Mouse (Mus musculus) myocyte (in vitro differentiated cells): ENCODE measurements around the gene Cfap20. TPM values are rescaled to one million over a fixed set of nuclear protein-coding genes. Genes with fewer than 3 reads are reported as not detected.
A peak's percentile ranks its signal among the peaks of the same experiment; 100 is the strongest.

Experiments used
- H3K27me3 ChIP-seq: one replicate; pipeline ENCODE4 v1.6.1; 2011; ENCODE audit not compliant: control insufficient read depth, insufficient read depth, insufficient read length
- H3K36me3 ChIP-seq: one replicate; pipeline ENCODE4 v1.6.1; 2011; ENCODE audit not compliant: control insufficient read depth, insufficient read depth
- H3K4me2 ChIP-seq: one replicate; pipeline ENCODE4 v1.6.1; 2011; ENCODE audit warnings: low read depth, control low read depth
- H3K4me3 ChIP-seq: one replicate; pipeline ENCODE4 v1.5.1; 2011; ENCODE audit warnings: mild to moderate bottlenecking, control low read depth, moderate library complexity
- H3K79me2 ChIP-seq: one replicate; pipeline ENCODE4 v1.6.1; 2011; ENCODE audit not compliant: control insufficient read depth, insufficient read depth
- H3ac ChIP-seq: one replicate; pipeline ENCODE4 v1.6.1; 2011; ENCODE audit not compliant: control insufficient read depth, insufficient read length
- CEBPB ChIP-seq: IDR thresholded peaks from 2 replicates; pipeline ENCODE4 v1.6.1; 2011; ENCODE audit warnings: mild to moderate bottlenecking, moderate library complexity; ENCODE audit not compliant: poor library complexity, insufficient read depth, severe bottlenecking
- E2F4 ChIP-seq: IDR thresholded peaks from one replicate; pipeline ENCODE4 v1.6.1; 2011; ENCODE audit warnings: mild to moderate bottlenecking, control low read depth, moderate library complexity; ENCODE audit not compliant: insufficient read depth
- MAX ChIP-seq: IDR thresholded peaks from one replicate; pipeline ENCODE4 v1.6.1; 2011; ENCODE audit warnings: low read depth, mild to moderate bottlenecking, control low read depth
- MYOD1 ChIP-seq, 3 experiments: IDR thresholded peaks; one replicate each; pipeline ENCODE4 v1.6.1; 2011; ENCODE audit warnings: control low read depth in 2 of 3, low read depth in 2 of 3, mild to moderate bottlenecking in 2 of 3, moderate library complexity in 1 of 3; ENCODE audit not compliant: insufficient read length in 2 of 3, control insufficient read depth in 1 of 3
- MYOG ChIP-seq, 3 experiments: IDR thresholded peaks; one replicate each; pipeline ENCODE4 v1.6.1; 2011; ENCODE audit warnings: control low read depth in 2 of 3, low read depth in 2 of 3, mild to moderate bottlenecking in 2 of 3; ENCODE audit not compliant: insufficient read length in 2 of 3, control insufficient read depth in 1 of 3, insufficient read depth in 1 of 3
- POLR2A ChIP-seq: IDR thresholded peaks from one replicate; pipeline ENCODE4 v1.6.1; 2011; ENCODE audit warnings: low read depth, mild to moderate bottlenecking, control low read depth, moderate library complexity; ENCODE audit not compliant: insufficient read length
- POLR2AphosphoS2 ChIP-seq: IDR thresholded peaks from one replicate; pipeline ENCODE4 v1.6.1; 2011; ENCODE audit warnings: low read depth, control low read depth; ENCODE audit not compliant: insufficient read length
- REST ChIP-seq: IDR thresholded peaks from one replicate; pipeline ENCODE4 v1.6.1; 2011; ENCODE audit warnings: mild to moderate bottlenecking, control low read depth, moderate library complexity; ENCODE audit not compliant: insufficient read depth, insufficient read length
- SRF ChIP-seq: IDR thresholded peaks from one replicate; pipeline ENCODE4 v1.6.1; 2011; ENCODE audit warnings: low read depth; ENCODE audit not compliant: control insufficient read depth, insufficient read length
- TCF12 ChIP-seq: IDR thresholded peaks from one replicate; pipeline ENCODE4 v1.6.1; 2011; ENCODE audit warnings: mild to moderate bottlenecking, control low read depth; ENCODE audit not compliant: poor library complexity, insufficient read depth, severe bottlenecking
- TCF3 ChIP-seq: IDR thresholded peaks from one replicate; pipeline ENCODE4 v1.6.1; 2011; ENCODE audit warnings: low read depth, control low read depth; ENCODE audit not compliant: insufficient read length
- USF1 ChIP-seq: IDR thresholded peaks from one replicate; pipeline ENCODE4 v1.6.1; 2011; ENCODE audit warnings: low read depth, mild to moderate bottlenecking, control low read depth, moderate library complexity
- polyA plus RNA-seq: library from polyadenylated mRNA; unstranded; fragments of >200 nt; fragmentation: generic; extraction: Trizol; gene quantifications from one replicate; pipeline ENCODE4 v1.2.1, GENCODE M21; 2012; ENCODE audit warnings: missing spikeins

Gene Cfap20
- polyA plus RNA-seq = 39.9 TPM

DNA sequence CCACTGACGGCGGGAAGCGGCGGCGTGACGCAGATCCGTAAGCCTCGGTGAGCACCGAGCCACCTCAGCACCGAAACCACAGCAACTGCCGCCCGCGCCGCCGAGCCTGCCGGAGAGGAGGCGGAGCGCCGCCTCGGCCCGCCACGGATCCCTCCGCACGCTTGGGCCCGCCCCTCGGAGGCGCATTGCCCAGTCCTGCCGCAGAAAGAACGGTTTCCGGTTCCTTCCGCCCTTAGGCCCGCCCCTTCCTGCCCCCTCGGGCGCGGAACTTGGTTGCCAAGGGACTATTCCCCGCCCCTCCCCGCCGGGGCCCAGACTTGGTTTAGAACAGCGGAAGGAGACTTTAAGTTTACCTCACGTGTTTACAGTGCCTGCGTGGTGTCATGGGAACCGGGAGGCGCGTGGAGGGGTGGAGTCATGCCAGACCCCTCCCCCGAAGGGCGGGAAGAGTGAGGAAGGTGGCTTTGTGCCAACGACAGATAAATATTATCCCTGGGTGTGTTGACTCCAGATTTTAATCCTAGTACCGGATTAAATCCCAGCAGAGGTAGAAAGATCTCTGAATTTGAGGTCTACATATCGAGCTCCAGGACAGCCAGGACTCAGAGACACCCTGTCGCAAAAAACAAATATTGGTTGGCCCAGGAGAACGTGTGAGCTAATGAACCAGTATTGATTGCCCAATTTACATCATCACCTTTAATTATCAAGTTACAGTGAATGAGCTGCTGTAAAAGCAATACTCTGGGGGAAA is at the start of gene Cfap20:
Gene Cfap20, minus strand, starts transcription at position 184 of the 754 bp plus-strand sequence.
- H3ac ChIP-seq = peak within 1 kb of the TSS; percentile 61
- TF ChIP-seq REST (no peak), POLR2A (peak; percentile 99), CEBPB (no peak), E2F4 (no peak), MYOD1 (IDR thresholded peaks at IDR 0.05; ENCODE audit: control insufficient read depth in 1 of 3, insufficient read length in 2 of 3, low read depth in 2 of 3) (peak in 2 of 3 experiments; percentile 22 to 38), TCF3 (no peak), SRF (peak; percentile 64), MYOG (IDR thresholded peaks at IDR 0.05; ENCODE audit: control insufficient read depth in 1 of 3, insufficient read depth in 1 of 3, insufficient read length in 2 of 3, low read depth in 2 of 3) (peak in 2 of 3 experiments; percentile 25 to 42), POLR2AphosphoS2 (peak; percentile 97), USF1 (peak; percentile 73), MAX (peak; percentile 57)

DNA sequence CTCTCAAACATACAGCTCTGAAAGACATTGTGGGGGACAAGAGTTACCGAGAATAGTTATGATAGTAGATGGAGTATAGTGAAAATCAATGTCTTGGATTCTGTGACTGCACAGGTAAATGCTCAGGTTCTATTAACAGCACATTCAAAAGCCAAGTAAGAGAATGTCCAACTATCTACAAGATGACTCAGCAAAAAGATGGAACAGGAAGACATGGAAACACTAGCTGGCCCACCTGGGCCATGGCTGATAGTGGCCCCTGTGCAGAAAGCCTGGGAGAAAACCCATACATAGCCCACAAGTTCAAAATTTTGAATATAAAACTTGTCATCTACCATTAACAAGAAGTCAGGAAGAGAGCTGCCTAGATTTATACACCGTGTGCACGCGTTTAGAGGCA is 35.3 kb upstream of the Cfap20 start:
- TF ChIP-seq MYOD1 (IDR thresholded peaks at IDR 0.05; ENCODE audit: control insufficient read depth in 1 of 3, insufficient read length in 2 of 3, low read depth in 2 of 3) (no peak), POLR2A (no peak)
- Histone ChIP-seq H3K4me2 (no peak overlapping the region), H3ac (no peak overlapping the region)

More for the DNA sequence above, at the start of gene Cfap20:
- Histone ChIP-seq H3K4me3 (peak within 1 kb of the TSS; percentile 79), H3K36me3 (no peaks in the 10 kb centered on the region), H3K27me3 (no peaks in the 10 kb centered on the region), H3K4me2 (peak within 1 kb of the TSS; percentile 93), H3K79me2 (peaks cover 38% of the 10 kb centered on the region)

DNA sequence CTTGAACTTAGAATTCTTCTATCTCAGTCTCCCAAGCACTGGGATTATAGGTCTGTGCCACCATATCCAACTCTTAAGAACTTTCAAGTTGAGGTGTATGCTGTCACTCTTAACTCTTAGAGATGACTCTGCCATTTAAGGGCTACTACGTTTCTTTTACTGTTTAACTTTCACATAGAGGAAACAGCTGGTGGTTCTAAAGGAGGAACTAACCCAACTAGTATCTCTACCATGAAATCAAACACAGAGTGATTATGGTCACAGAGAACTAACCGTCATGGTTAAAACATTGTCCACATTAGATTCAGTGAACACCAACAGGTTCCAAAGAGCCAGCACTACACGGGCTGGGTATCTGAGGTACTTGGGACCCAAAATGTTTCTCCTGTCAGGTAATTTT is 34.3 kb upstream of the Cfap20 start:
- Histone ChIP-seq H3K79me2 (no peaks in the 10 kb centered on the region), H3K27me3 (no peaks in the 10 kb centered on the region), H3ac (no peak overlapping the region), H3K4me2 (no peak overlapping the region), H3K36me3 (peaks cover 48% of the 10 kb centered on the region), H3K4me3 (no peak overlapping the region)
- TF ChIP-seq TCF3 = no peak
- no peak for TF ChIP-seq MAX
- no peak for TF ChIP-seq MYOD1 (IDR thresholded peaks at IDR 0.05; ENCODE audit: control insufficient read depth in 1 of 3, insufficient read length in 2 of 3, low read depth in 2 of 3)
- no peak for TF ChIP-seq SRF
- no peak for TF ChIP-seq CEBPB
- TF ChIP-seq REST = no peak
- no peak for TF ChIP-seq POLR2A
- TF ChIP-seq MYOG (IDR thresholded peaks at IDR 0.05; ENCODE audit: control insufficient read depth in 1 of 3, insufficient read depth in 1 of 3, insufficient read length in 2 of 3, low read depth in 2 of 3) = no peak
- TF ChIP-seq E2F4 = no peak
- no peak for TF ChIP-seq POLR2AphosphoS2
- TF ChIP-seq TCF12 = no peak
- no peak for TF ChIP-seq USF1

More for the DNA sequence above, 35.3 kb upstream of the Cfap20 start:
- Histone ChIP-seq H3K36me3 (peaks cover 41% of the 10 kb centered on the region), H3K27me3 (no peaks in the 10 kb centered on the region), H3K79me2 (no peaks in the 10 kb centered on the region), H3K4me3 (no peak overlapping the region)

DNA sequence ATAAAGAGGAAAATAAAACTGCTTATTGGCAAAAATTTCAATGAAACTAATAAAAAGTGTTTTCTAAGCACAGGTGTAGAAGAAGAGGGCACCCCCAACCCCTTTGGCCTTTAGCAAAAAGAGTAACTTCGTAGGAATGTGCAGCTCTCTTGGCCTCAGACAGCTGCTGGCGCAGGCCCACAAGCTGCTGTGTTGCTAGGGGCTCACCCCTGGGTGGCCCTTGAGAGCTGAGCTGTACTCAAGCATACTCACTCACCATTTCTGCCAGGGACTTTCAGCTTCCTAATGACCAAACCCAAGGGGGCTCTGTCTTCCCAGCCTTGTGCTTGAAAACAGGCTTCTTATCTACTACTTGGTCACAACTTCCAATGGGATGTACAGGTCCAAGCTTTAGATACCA is 31.9 kb upstream of the Cfap20 start:
- Histone ChIP-seq H3K79me2 (no peaks in the 10 kb centered on the region), H3K4me2 (no peak overlapping the region)

DNA sequence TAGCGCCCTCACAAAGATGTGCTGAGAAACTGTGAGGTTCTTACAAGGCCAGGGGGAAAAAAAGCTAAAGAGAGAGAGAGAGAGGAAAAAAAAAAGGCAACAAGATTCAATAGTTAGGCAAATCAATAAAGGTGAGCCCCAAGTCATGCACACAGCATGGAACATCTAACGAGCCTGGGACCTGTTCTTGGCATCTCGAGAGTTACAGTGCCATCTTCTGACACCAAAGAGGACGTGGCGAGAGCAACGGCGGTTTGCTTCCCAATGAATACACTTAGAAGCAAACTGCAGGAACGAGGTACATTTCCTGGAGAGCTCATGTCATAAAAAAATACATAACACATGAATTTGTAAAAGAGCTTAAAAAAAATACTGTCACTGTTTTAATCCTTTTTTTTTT is 17.8 kb upstream of the Cfap20 start:
- TF ChIP-seq TCF12 (no peak), MYOD1 (IDR thresholded peaks at IDR 0.05; ENCODE audit: control insufficient read depth in 1 of 3, insufficient read length in 2 of 3, low read depth in 2 of 3) (no peak), TCF3 (no peak)
- no peak overlapping the region for H3K4me2 ChIP-seq
- no peaks in the 10 kb centered on the region for H3K27me3 ChIP-seq
- no peak overlapping the region for H3K4me3 ChIP-seq
- H3K36me3 ChIP-seq = peaks cover 49% of the 10 kb centered on the region
- no peak overlapping the region for H3ac ChIP-seq
- H3K79me2 ChIP-seq = no peaks in the 10 kb centered on the region

More for the DNA sequence above, 31.9 kb upstream of the Cfap20 start:
- Histone ChIP-seq H3K36me3 (peaks cover 48% of the 10 kb centered on the region), H3ac (no peak overlapping the region), H3K27me3 (no peaks in the 10 kb centered on the region), H3K4me3 (no peak overlapping the region)
- TF ChIP-seq MYOG (IDR thresholded peaks at IDR 0.05; ENCODE audit: control insufficient read depth in 1 of 3, insufficient read depth in 1 of 3, insufficient read length in 2 of 3, low read depth in 2 of 3) (peak in 1 of 3 experiments; percentile 9), TCF3 (no peak)
